Mouse (Mus musculus): ENCODE measurements around the gene Ube2m. TPM values are rescaled to one million over a fixed set of nuclear protein-coding genes. Genes with fewer than 3 reads are reported as not detected.

Gene Ube2m
- total RNA-seq, 2 experiments from 2014 or later, result 70.0 to 94.6 TPM

- ATAC-seq (replicated peaks; ENCODE audit: low FRiP score, poor library complexity, severe bottlenecking), result no peak
These were observed 30.6 kb downstream of the Ube2m start for GRCm38 (mm10) chr7:13007341-13008092.

GRCm38 (mm10) chr7:13006531-13006930, 31.5 kb downstream of the Ube2m start:
- no peak for ATAC-seq (replicated peaks; ENCODE audit: low FRiP score, poor library complexity, severe bottlenecking)

- ATAC-seq (replicated peaks; ENCODE audit: low FRiP score, poor library complexity, severe bottlenecking), result no peak
These were observed 32.1 kb downstream of the Ube2m start for GRCm38 (mm10) chr7:13006011-13006410.

GRCm38 (mm10) chr7:13003380-13003779, 34.7 kb downstream of the Ube2m start:
- ATAC-seq (replicated peaks; ENCODE audit: low FRiP score, poor library complexity, severe bottlenecking), result no peak

GRCm38 (mm10) chr7:13001584-13001983, 36.5 kb downstream of the Ube2m start:
- ATAC-seq (replicated peaks; ENCODE audit: low FRiP score, poor library complexity, severe bottlenecking), result no peak

- no peak for ATAC-seq (replicated peaks; ENCODE audit: low FRiP score, poor library complexity, severe bottlenecking)
These were observed 39.2 kb downstream of the Ube2m start, which contains the start of gene Trim28 for GRCm38 (mm10) chr7:12998851-12999250. Gene Trim28 (plus strand): TSS chr7:12999114.

- ATAC-seq (replicated peaks; ENCODE audit: low FRiP score, poor library complexity, severe bottlenecking), result no peak
These were observed 40.0 kb downstream of the Ube2m start, which contains the start of gene Slc27a5 for GRCm38 (mm10) chr7:12998053-12998452. Gene Slc27a5 (minus strand): TSS chr7:12998192.

GRCm38 (mm10) chr7:12997230-12997629, 40.8 kb downstream of the Ube2m start:
- no peak for ATAC-seq (replicated peaks; ENCODE audit: low FRiP score, poor library complexity, severe bottlenecking)

- no peak for ATAC-seq (replicated peaks; ENCODE audit: low FRiP score, poor library complexity, severe bottlenecking)
These were observed 42.2 kb downstream of the Ube2m start for GRCm38 (mm10) chr7:12995862-12996261.

GRCm38 (mm10) chr7:12993148-12993547, 44.9 kb downstream of the Ube2m start:
- no peak for ATAC-seq (replicated peaks; ENCODE audit: low FRiP score, poor library complexity, severe bottlenecking)

GRCm38 (mm10) chr7:12992222-12992621, 45.9 kb downstream of the Ube2m start:
- no peak for ATAC-seq (replicated peaks; ENCODE audit: low FRiP score, poor library complexity, severe bottlenecking)

GRCm38 (mm10) chr7:12987409-12988189, 50.5 kb downstream of the Ube2m start:
- ATAC-seq (replicated peaks; ENCODE audit: low FRiP score, poor library complexity, severe bottlenecking), result peak; percentile 74

GRCm38 (mm10) chr7:12986906-12987305, 51.2 kb downstream of the Ube2m start:
- no peak for ATAC-seq (replicated peaks; ENCODE audit: low FRiP score, poor library complexity, severe bottlenecking)

- ATAC-seq (replicated peaks; ENCODE audit: low FRiP score, poor library complexity, severe bottlenecking), result no peak
These were observed 52.4 kb downstream of the Ube2m start for GRCm38 (mm10) chr7:12985724-12986123.

Other genes with a start within 250 kb of the Ube2m start
- not detected in 2 replicates for gene Zscan18, start 234.6 kb downstream of the Ube2m start, total RNA-seq (2015; ENCODE audit: low replicate concordance)
- gene Zscan18, start 234.6 kb downstream of the Ube2m start, total RNA-seq (2017; ENCODE audit: low replicate concordance), result not detected in 2 replicates
- 6.5 and 15.5 TPM in 2 replicates for gene Zfp329, start 219.4 kb downstream of the Ube2m start, total RNA-seq (2015; ENCODE audit: low replicate concordance)
- 3.1 and 4.5 TPM in 2 replicates for gene Zfp329, start 219.4 kb downstream of the Ube2m start, total RNA-seq (2017; ENCODE audit: low replicate concordance)
- 14.3 and 14.4 TPM in 2 replicates for gene Zfp110, start 203.5 kb downstream of the Ube2m start, total RNA-seq (2015; ENCODE audit: low replicate concordance)
- 16.6 and 20.9 TPM in 2 replicates for gene Zfp110, start 203.5 kb downstream of the Ube2m start, total RNA-seq (2017; ENCODE audit: low replicate concordance)
- gene Zfp128, start 157.1 kb downstream of the Ube2m start, total RNA-seq (2015; ENCODE audit: low replicate concordance), result 0.72 and 0.84 TPM in 2 replicates
- 1.0 and 1.9 TPM in 2 replicates for gene Zfp128, start 157.1 kb downstream of the Ube2m start, total RNA-seq (2017; ENCODE audit: low replicate concordance)
- 0.72 and 10.5 TPM in 2 replicates for gene Zscan22, start 140.5 kb downstream of the Ube2m start, total RNA-seq (2015; ENCODE audit: low replicate concordance)
- 1.4 TPM in 1 of 2 replicates, not detected in the other for gene Zscan22, start 140.5 kb downstream of the Ube2m start, total RNA-seq (2017; ENCODE audit: low replicate concordance)
- 579 and 738 TPM in 2 replicates for gene Rps5, start 116.0 kb downstream of the Ube2m start, total RNA-seq (2015; ENCODE audit: low replicate concordance)
- gene Rps5, start 116.0 kb downstream of the Ube2m start, total RNA-seq (2017; ENCODE audit: low replicate concordance), result 178 and 253 TPM in 2 replicates
- 0.42 TPM in 1 of 2 replicates, not detected in the other for gene Rnf225, start 110.9 kb downstream of the Ube2m start, total RNA-seq (2015; ENCODE audit: low replicate concordance)
- gene Rnf225, start 110.9 kb downstream of the Ube2m start, total RNA-seq (2017; ENCODE audit: low replicate concordance), result 0.51 TPM in 1 of 2 replicates, not detected in the other
- gene Zfp324, start 72.4 kb downstream of the Ube2m start, total RNA-seq (2015; ENCODE audit: low replicate concordance), result 0.42 and 0.72 TPM in 2 replicates
- 1.4 and 1.7 TPM in 2 replicates for gene Zfp324, start 72.4 kb downstream of the Ube2m start, total RNA-seq (2017; ENCODE audit: low replicate concordance)
- 0.72 and 5.9 TPM in 2 replicates for gene Zfp446, start 60.4 kb downstream of the Ube2m start, total RNA-seq (2015; ENCODE audit: low replicate concordance)
- 0.39 and 0.68 TPM in 2 replicates for gene Zfp446, start 60.4 kb downstream of the Ube2m start, total RNA-seq (2017; ENCODE audit: low replicate concordance)
- gene Slc27a5, start 40.1 kb downstream of the Ube2m start, total RNA-seq (2015; ENCODE audit: low replicate concordance), result not detected in 2 replicates
- gene Slc27a5, start 40.1 kb downstream of the Ube2m start, total RNA-seq (2017; ENCODE audit: low replicate concordance), result not detected in 2 replicates
- 194 and 220 TPM in 2 replicates for gene Trim28, start 39.2 kb downstream of the Ube2m start, total RNA-seq (2015; ENCODE audit: low replicate concordance)
- gene Trim28, start 39.2 kb downstream of the Ube2m start, total RNA-seq (2017; ENCODE audit: low replicate concordance), result 137 and 141 TPM in 2 replicates
- gene Zbtb45, start 28.2 kb downstream of the Ube2m start, total RNA-seq (2015; ENCODE audit: low replicate concordance), result 4.0 and 10.1 TPM in 2 replicates
- gene Zbtb45, start 28.2 kb downstream of the Ube2m start, total RNA-seq (2017; ENCODE audit: low replicate concordance), result 6.7 and 7.6 TPM in 2 replicates
- gene Chmp2a, start 3.5 kb downstream of the Ube2m start, total RNA-seq (2015; ENCODE audit: low replicate concordance), result 116 and 138 TPM in 2 replicates
- gene Chmp2a, start 3.5 kb downstream of the Ube2m start, total RNA-seq (2017; ENCODE audit: low replicate concordance), result 125 and 153 TPM in 2 replicates
- not detected in 2 replicates for gene Mzf1, start 16.5 kb upstream of the Ube2m start, total RNA-seq (2015; ENCODE audit: low replicate concordance)
- gene Mzf1, start 16.5 kb upstream of the Ube2m start, total RNA-seq (2017; ENCODE audit: low replicate concordance), result not detected in 2 replicates
- not detected in 2 replicates for gene Vmn1r85, start 56.9 kb upstream of the Ube2m start, total RNA-seq (2015; ENCODE audit: low replicate concordance)
- not detected in 2 replicates for gene Vmn1r85, start 56.9 kb upstream of the Ube2m start, total RNA-seq (2017; ENCODE audit: low replicate concordance)
- gene Vmn1r86, start 81.6 kb upstream of the Ube2m start, total RNA-seq (2015; ENCODE audit: low replicate concordance), result not detected in 2 replicates
- not detected in 2 replicates for gene Vmn1r86, start 81.6 kb upstream of the Ube2m start, total RNA-seq (2017; ENCODE audit: low replicate concordance)
- gene Vmn1r87, start 101.9 kb upstream of the Ube2m start, total RNA-seq (2015; ENCODE audit: low replicate concordance), result not detected in 2 replicates
- not detected in 2 replicates for gene Vmn1r87, start 101.9 kb upstream of the Ube2m start, total RNA-seq (2017; ENCODE audit: low replicate concordance)
- not detected in 2 replicates for gene Vmn1r88, start 121.3 kb upstream of the Ube2m start, total RNA-seq (2015; ENCODE audit: low replicate concordance)
- not detected in 2 replicates for gene Vmn1r88, start 121.3 kb upstream of the Ube2m start, total RNA-seq (2017; ENCODE audit: low replicate concordance)
- gene Vmn1r89, start 174.7 kb upstream of the Ube2m start, total RNA-seq (2015; ENCODE audit: low replicate concordance), result not detected in 2 replicates
- gene Vmn1r89, start 174.7 kb upstream of the Ube2m start, total RNA-seq (2017; ENCODE audit: low replicate concordance), result not detected in 2 replicates
- 174 and 196 TPM in 2 replicates for gene Lig1, start 239.0 kb upstream of the Ube2m start, total RNA-seq (2015; ENCODE audit: low replicate concordance)
- gene Lig1, start 239.0 kb upstream of the Ube2m start, total RNA-seq (2017; ENCODE audit: low replicate concordance), result 133 and 162 TPM in 2 replicates
- gene Zswim9, start 240.4 kb upstream of the Ube2m start, total RNA-seq (2015; ENCODE audit: low replicate concordance), result 5.9 and 8.6 TPM in 2 replicates
- gene Zswim9, start 240.4 kb upstream of the Ube2m start, total RNA-seq (2017; ENCODE audit: low replicate concordance), result 5.1 and 7.1 TPM in 2 replicates